Mouse (Mus musculus) kidney, postnatal 0 days (tissue): ENCODE measurements around the gene Ccnb2. TPM values are rescaled to one million over a fixed set of nuclear protein-coding genes. Genes with fewer than 3 reads are reported as not detected.
A peak's percentile ranks its signal among the peaks of the same experiment; 100 is the strongest.
"Not testable (repeated sequence)": the region's sequence is repeated elsewhere in the genome, so short reads cannot be mapped to it uniquely, and the experiment has no call there.

Experiments
- ATAC-seq: fragments of 200-750 bp; cut with Nextera tagmentation; replicated peaks from 2 replicates; pipeline ENCODE4 v1.8.0; 2017; ENCODE audit warnings: low read depth, moderate number of reproducible peaks, moderate TSS enrichment, moderate library complexity; ENCODE audit not compliant: low FRiP score
- DNase-seq: peaks from one replicate; pipeline ENCODE4 v3.0.0-alpha.2; 2016; ENCODE audit warnings: low spot score
- H3K27ac ChIP-seq: fragments of 300-500 bp; sonication (generic); 2 replicates; pipeline ENCODE4 v1.5.1; 2014; ENCODE audit warnings: mild to moderate bottlenecking
- H3K27me3 ChIP-seq: fragments of 300-500 bp; sonication (generic); 2 replicates; pipeline ENCODE4 v1.6.1; 2014; ENCODE audit warnings: low read length, mixed read lengths; ENCODE audit not compliant: insufficient read depth
- H3K36me3 ChIP-seq: fragments of 300-500 bp; sonication (generic); 2 replicates; pipeline ENCODE4 v1.6.1; 2014; ENCODE audit warnings: low read length, mixed read lengths; ENCODE audit not compliant: insufficient read depth
- H3K4me1 ChIP-seq: fragments of 300-500 bp; sonication (generic); replicated peaks from 2 replicates; pipeline ENCODE4 v1.6.1; 2014; ENCODE audit warnings: antibody characterized with exemption, low read length, mixed read lengths; ENCODE audit not compliant: insufficient read depth
- H3K4me2 ChIP-seq: fragments of 300-500 bp; sonication (generic); 2 replicates; pipeline ENCODE4 v1.6.1; 2014; ENCODE audit warnings: mild to moderate bottlenecking, low read length, moderate library complexity, mixed read lengths
- H3K4me3 ChIP-seq: fragments of 300-500 bp; sonication (generic); replicated peaks from 2 replicates; pipeline ENCODE4 v1.5.1; 2014; ENCODE audit warnings: low read depth, low read length
- H3K9ac ChIP-seq: fragments of 300-500 bp; sonication (generic); 2 replicates; pipeline ENCODE4 v1.6.1; 2014; ENCODE audit warnings: low read depth, low read length
- H3K9me3 ChIP-seq: fragments of 300-500 bp; sonication (generic); replicated peaks from 2 replicates; pipeline ENCODE4 v1.6.1; 2016; ENCODE audit warnings: low read length, inconsistent platforms, mixed read lengths
- CTCF ChIP-seq: IDR thresholded peaks from 2 replicates; pipeline ENCODE4 v1.5.1; 2016; ENCODE audit warnings: antibody characterized with exemption, low read depth, mild to moderate bottlenecking, moderate library complexity
- WGBS: fragments of 180-500 bp; shearing (Covaris S2); extraction: QIAGEN DNeasy Blood & Tissue Kit; methylation state at CpG from one replicate; pipeline ENCODE4 v1.1.7; 2014; 5-methylcytosine and 5-hydroxymethylcytosine counted together
- polyA plus RNA-seq: library from polyadenylated mRNA; unstranded; fragments of >200 nt; fragmentation: Nextera tagmentation; extraction: Ambion mirVana; gene quantifications from 2 replicates; pipeline ENCODE4 v1.2.1, GENCODE M21; 2015

Ccnb2 gene
- polyA plus RNA-seq, result 127 and 130 TPM in 2 replicates

DNA sequence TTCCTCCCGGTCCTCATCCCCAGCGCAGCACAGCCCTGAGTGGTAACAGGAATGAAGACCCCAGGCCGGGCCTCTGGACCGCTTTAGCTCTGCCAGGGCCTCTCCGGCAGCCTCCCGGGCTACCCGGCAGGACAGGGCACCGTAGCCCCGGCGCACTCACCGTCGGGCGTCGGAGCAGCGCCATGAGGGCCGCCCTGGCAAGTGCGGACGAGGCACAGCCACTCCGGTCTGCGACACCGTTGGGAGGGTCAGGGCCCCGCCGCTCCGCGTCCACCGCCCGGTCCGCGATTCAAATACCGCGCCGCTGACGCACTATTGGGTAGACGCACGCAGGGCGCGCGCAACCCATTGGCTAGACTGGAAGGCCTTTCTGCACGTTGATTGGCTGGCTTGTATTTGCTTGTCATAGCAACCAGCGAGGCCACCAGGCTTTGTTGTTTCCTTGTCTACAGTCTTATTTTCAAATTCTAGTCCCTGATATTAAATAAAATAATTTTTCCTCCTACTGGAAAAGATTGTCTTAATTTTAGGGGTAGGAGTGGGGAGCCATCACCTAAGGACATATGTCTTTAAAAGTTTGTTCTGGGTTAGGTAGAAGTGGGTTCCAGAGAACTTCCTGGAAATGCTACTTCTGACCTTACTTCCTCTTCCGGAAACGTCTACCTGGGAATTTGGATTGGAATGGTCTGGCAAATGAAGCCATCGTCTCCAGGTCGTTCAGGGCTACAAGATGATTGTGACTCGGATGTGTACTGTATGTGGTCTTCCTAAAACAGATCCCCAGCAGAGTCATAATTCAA lies at the start of gene Ccnb2:
Gene Ccnb2, minus strand, starts transcription at position 291 of the 800 bp plus-strand sequence.
- peak; percentile 94 for ATAC-seq
- no peaks in the 10 kb centered on the region for H3K27me3 ChIP-seq
- no peaks in the 10 kb centered on the region for H3K4me1 ChIP-seq
- H3K4me3 ChIP-seq, result peak within 1 kb of the TSS; percentile 63
- H3K36me3 ChIP-seq, result peaks cover 19% of the 10 kb centered on the region
- no peak for TF ChIP-seq CTCF
- H3K27ac ChIP-seq, result 0 out of 2 replicates have a peak within 1 kb of the TSS, but pooled peaks have one; percentile 26
- peak within 1 kb of the TSS; percentile 75 for H3K9ac ChIP-seq
- no peaks in the 10 kb centered on the region for H3K9me3 ChIP-seq
- peak; percentile 97 for DNase-seq
- WGBS, result 1% methylated on average over 45 of the region's 45 CpGs
- peak within 1 kb of the TSS; percentile 83 for H3K4me2 ChIP-seq

DNA sequence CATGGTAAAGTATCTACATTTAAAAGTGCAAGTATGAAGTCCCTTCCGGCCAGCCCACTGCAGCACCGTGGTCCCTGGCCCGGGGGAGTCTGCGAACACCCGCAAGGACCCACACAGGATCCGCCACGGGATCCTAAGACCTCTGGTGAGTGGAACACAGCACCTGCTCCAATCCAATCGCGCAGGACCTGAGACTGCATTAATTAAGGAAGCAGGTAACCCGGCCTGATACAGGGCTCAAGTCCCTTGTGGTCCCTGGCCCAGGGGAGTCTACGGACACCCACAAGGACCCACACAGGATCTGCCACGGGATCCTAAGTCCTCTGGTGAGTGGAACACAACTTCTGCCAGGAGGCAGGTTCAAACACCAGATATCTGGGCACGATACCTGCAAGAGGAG lies 41.7 kb upstream of the Ccnb2 start:
- not testable (repeated sequence) for DNase-seq, H3K27me3 ChIP-seq, H3K27ac ChIP-seq, H3K4me1 ChIP-seq, H3K4me2 ChIP-seq, H3K9me3 ChIP-seq, ATAC-seq, H3K4me3 ChIP-seq, H3K9ac ChIP-seq
- 96% methylated on average over 13 of the region's 13 CpGs for WGBS
- peaks cover 16% of the 10 kb centered on the region; the same call in 1 of the 2 replicates for H3K36me3 ChIP-seq

DNA sequence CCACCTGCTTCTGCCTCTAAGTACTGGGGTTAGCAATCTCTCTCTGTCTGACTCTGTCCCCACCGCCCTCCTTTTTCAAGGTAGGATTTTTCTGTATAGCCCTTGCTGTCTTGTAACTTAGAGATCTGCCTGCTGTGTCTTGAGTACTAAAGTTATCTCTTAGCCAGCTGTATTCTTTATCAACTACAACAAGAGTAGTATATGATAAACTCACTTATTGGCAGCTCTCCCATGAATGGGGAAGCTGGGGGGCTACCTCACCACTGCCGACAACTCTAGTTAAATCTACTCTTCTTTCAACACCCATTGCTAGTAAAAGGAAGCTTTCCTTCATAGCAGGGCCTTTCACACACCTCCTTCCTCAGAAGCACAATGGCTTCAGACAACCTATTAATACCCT lies 31.0 kb upstream of the Ccnb2 start:
- no peak overlapping the region for H3K27ac ChIP-seq
- WGBS, result 81% methylated on average over 2 of the region's 2 CpGs
- H3K4me3 ChIP-seq, result no peak overlapping the region

DNA sequence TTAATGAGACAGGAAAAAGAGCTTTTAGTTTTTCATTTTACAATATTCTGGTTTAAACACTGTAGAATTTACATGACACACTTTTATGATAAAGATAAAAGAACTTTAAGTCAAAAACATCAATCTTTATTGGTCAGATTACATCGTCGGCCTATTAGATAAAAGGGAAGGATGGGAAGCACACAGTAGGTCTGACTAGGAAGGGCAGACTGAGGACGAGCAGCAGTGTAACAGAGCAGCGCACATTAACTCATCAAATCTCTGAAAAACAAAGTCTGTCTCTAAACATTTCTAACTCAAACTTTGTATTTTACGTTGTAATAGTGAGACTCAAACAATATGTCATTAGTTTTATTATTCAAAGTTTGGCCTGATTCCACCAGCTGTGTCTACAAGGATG lies 27.7 kb upstream of the Ccnb2 start:
- H3K4me2 ChIP-seq, result no peak overlapping the region
- H3K9ac ChIP-seq, result no peak overlapping the region
- 81% methylated on average over 5 of the region's 5 CpGs for WGBS
- H3K4me1 ChIP-seq, result no peaks in the 10 kb centered on the region
- no peak overlapping the region for H3K27ac ChIP-seq
- peaks cover 25% of the 10 kb centered on the region for H3K36me3 ChIP-seq
- no peak for ATAC-seq
- DNase-seq, result peak; percentile 6
- no peaks in the 10 kb centered on the region for H3K27me3 ChIP-seq
- no peak overlapping the region for H3K4me3 ChIP-seq
- no peaks in the 10 kb centered on the region for H3K9me3 ChIP-seq
- TF ChIP-seq CTCF, result no peak

More for the DNA sequence above, 31.0 kb upstream of the Ccnb2 start:
- Histone ChIP-seq H3K9me3 (no peaks in the 10 kb centered on the region), H3K4me1 (no peaks in the 10 kb centered on the region), H3K9ac (no peak overlapping the region), H3K4me2 (no peak overlapping the region), H3K27me3 (no peaks in the 10 kb centered on the region), H3K36me3 (peaks cover 25% of the 10 kb centered on the region)
- DNase-seq (no peak), ATAC-seq (no peak)
- TF ChIP-seq CTCF, result no peak

DNA sequence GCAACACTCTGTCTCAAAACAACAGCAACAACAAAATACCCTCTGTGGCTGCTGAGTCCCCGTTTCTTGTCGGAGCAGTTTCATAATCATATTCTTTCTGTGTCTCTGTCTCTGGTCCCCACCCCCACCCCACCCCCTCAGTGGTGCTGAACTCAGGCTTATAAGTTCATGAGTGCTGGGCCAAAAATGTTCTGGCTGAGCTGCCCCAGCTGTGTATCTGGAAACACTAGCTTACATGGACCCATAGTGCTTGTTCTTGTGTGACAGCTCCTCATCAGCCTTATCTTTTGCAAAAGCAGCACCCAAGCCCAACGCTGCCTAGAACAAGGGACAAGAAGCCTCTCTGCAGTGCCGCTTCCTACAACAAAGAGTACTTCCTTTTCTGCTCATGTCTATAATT lies 18.6 kb upstream of the Ccnb2 start:
- peak; percentile 16 for DNase-seq
- TF ChIP-seq CTCF, result no peak
- 87% methylated on average over 4 of the region's 4 CpGs for WGBS

DNA sequence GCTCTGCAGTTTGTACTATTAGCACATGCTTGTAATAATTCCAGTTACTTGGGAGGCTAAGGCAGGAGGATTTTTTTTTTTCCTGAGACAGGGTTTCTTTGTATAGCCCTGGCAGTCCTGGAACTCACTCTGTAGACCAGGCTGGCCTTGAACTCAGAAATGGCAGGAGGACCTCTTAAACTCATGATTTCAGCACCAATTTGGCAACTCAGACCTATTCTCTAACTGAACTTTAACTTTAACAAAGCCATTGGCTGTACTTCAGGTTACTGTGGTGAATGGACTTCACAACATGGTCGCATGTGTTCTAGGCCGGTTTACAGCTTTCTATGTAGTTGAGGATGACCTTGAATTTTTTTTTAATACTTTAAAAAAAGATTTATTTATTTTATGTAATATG lies 1.3 kb upstream of the Ccnb2 start:
- no peak overlapping the region for H3K27ac ChIP-seq
- H3K4me2 ChIP-seq, result no peak overlapping the region
- no peaks in the 10 kb centered on the region for H3K4me1 ChIP-seq
- ATAC-seq (no peak), DNase-seq (no peak)
- no peaks in the 10 kb centered on the region for H3K9me3 ChIP-seq
- H3K4me3 ChIP-seq, result no peak overlapping the region
- no peak for TF ChIP-seq CTCF
- H3K9ac ChIP-seq, result no peak overlapping the region
- no peaks in the 10 kb centered on the region for H3K27me3 ChIP-seq
- 94% methylated on average over 2 of the region's 2 CpGs for WGBS
- peaks cover 25% of the 10 kb centered on the region for H3K36me3 ChIP-seq

More for the DNA sequence above, 18.6 kb upstream of the Ccnb2 start:
- Histone ChIP-seq H3K4me3 (no peak overlapping the region), H3K9ac (no peak overlapping the region), H3K27ac (no peak overlapping the region), H3K4me2 (no peak overlapping the region), H3K27me3 (no peaks in the 10 kb centered on the region), H3K9me3 (no peaks in the 10 kb centered on the region), H3K36me3 (peaks cover 30% of the 10 kb centered on the region), H3K4me1 (no peaks in the 10 kb centered on the region)
- ATAC-seq, result no peak
